Mouse (Mus musculus): ENCODE measurements around the gene Igfbp5. TPM values are rescaled to one million over a fixed set of nuclear protein-coding genes. Genes with fewer than 3 reads are reported as not detected.
A peak's percentile ranks its signal among the peaks of the same experiment; 100 is the strongest.

Igfbp5 gene
- total RNA-seq, 2 experiments from 2014 or later = 42.7 to 51.6 TPM

DNA sequence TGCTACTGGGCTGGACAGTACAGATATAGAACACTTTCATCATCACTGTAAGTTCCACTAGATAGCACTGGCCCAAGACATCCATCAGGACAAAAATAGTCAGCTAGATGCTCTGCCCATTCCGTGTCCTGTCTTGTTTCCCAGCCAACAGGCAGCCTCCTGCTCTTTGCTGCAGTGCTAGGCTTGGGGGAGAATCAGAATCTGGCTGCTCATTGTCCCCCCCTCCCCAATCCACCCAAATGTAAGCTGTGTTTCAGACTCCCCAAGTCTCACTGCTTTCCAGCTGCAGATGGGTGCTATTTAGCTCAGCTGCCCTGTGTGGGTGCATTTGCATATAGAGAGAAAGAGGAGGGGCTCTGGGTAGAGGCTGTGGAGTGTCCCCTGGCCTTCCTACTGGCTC is 7.3 kb downstream of the Igfbp5 start:
- no peak overlapping the region for H3K27ac ChIP-seq
- no peak for DNase-seq (ENCODE audit: extremely low spot score in 1 of 2, low spot score in 2 of 2)
- no peak for TF ChIP-seq CTCF (IDR thresholded peaks at IDR 0.05)
- intact Hi-C loops (cut with DNase I) = no loop called here
- no peak overlapping the region for H3K4me3 ChIP-seq

DNA sequence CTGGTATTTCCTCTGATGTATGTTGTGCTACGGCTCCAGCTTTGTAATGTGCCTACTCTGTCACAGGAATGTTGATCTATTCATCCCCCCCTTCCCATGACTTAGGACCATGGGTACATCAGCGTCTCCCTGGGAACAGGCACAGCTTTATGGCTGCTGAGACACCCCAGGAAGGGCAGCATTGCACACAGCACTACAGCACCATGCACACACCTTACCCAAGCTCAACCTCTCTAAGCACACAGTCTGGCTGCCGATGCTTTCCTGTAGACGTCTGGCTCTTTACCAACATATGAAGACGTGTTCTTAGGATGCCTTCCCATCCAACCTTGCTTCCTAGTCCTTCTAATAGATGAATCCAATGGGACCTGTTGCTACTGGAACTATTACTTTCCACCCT is 8.3 kb downstream of the Igfbp5 start:
- no peak overlapping the region for H3K4me3 ChIP-seq
- TF ChIP-seq CTCF (IDR thresholded peaks at IDR 0.05) = no peak
- intact Hi-C loops (cut with DNase I) = no loop called here
- H3K27ac ChIP-seq = no peak overlapping the region
- no peak for DNase-seq (ENCODE audit: extremely low spot score in 1 of 2, low spot score in 2 of 2)

DNA sequence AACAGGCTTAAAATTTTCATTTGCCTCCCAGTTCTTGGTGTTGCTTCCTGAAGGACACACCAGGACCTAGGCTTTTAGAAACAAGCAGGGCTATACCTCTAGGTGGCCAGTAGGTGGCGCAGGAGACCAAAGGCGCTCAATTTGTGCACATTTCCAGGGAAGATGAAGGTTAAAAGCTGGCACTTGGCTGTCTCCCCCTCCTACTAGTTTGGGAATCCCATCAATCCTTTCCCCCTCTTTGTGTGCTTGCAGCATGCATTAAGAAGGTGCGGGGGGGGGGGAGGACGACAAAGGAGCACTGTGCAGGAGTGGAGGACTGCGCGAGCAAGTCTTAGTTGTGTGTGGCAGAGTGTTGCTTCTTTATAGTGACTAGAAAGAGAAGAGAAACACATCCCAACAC is 8.8 kb downstream of the Igfbp5 start:
- Histone ChIP-seq H3K4me3 (no peak overlapping the region), H3K27ac (no peak overlapping the region)
- intact Hi-C loops (cut with DNase I) = loop anchor here (1.0 kb wide), 2 partner anchors 752 to 960 kb away; no protein-coding TSS in a partner anchor
- peak; percentile 77 to 85 for DNase-seq (ENCODE audit: extremely low spot score in 1 of 2, low spot score in 2 of 2)
- TF ChIP-seq CTCF (IDR thresholded peaks at IDR 0.05) = peak; percentile 94

DNA sequence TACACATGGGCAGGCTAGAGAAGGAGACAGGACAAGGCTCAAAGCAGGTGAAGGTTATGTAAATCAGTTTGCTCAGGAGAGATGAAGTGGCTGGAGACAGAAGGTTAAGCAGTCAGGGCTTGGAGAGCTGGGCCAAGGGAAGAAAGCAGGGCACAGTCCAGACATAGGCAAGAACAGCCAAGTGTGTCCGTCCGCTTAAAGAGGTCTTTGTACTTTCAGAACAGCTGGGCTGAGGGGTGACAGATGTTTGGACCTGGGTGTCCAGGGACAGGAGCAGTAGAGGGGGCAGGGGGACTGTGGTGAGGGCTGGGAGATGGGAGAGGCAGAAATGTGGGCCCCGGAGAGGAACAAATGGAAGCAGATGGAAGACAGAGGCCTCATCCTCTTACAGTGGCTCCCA is 10.4 kb downstream of the Igfbp5 start:
- intact Hi-C loops (cut with DNase I) = no loop called here
- no peak overlapping the region for H3K27ac ChIP-seq
- no peak overlapping the region for H3K4me3 ChIP-seq
- DNase-seq (ENCODE audit: extremely low spot score in 1 of 2, low spot score in 2 of 2) = no peak
- TF ChIP-seq CTCF (IDR thresholded peaks at IDR 0.05) = no peak

DNA sequence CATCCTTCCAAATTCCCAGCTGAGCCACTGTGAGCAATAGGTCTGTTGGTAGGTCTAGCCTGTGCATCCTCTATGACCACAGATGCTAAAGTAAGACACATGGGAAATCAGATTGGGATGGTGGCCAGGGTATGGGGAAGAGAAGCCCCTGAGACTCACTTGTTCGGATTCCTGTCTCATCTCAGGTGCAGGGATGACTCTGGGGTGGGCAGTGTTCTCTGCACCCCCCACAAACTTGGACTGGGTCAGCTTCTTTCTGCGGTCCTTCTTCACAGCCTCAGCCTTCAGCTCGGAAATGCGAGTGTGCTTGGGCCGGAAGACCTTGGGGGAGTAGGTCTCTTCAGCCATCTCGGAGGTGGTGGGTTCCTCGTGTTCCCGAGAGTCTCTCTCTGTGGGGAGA is 11.0 kb downstream of the Igfbp5 start:
- no peak for TF ChIP-seq CTCF (IDR thresholded peaks at IDR 0.05)
- intact Hi-C loops (cut with DNase I) = no loop called here

DNA sequence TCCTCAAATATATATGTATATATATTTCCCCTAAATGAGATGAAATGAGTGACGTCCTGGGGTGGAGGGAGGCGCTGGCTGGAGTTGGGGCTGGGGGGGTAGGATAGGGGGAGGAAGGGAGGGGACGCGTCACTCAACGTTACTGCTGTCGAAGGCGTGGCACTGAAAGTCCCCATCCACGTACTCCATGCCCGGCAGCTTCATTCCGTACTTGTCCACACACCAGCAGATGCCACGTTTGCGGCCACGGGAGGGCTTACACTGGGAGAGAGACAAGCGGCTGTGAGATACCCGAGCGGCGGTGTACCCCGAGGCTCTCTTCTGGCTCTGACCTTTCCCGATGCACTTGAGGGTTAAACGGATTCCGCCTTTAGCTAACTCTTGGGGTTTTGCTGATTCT is 12.4 kb downstream of the Igfbp5 start:
- H3K4me3 ChIP-seq = no peak overlapping the region
- no peak for TF ChIP-seq CTCF (IDR thresholded peaks at IDR 0.05)
- no peak overlapping the region for H3K27ac ChIP-seq
- intact Hi-C loops (cut with DNase I) = no loop called here
- no peak for DNase-seq (ENCODE audit: extremely low spot score in 1 of 2, low spot score in 2 of 2)

More for the DNA sequence above, 11.0 kb downstream of the Igfbp5 start:
- Histone ChIP-seq H3K4me3 (no peak overlapping the region), H3K27ac (no peak overlapping the region)
- DNase-seq (ENCODE audit: extremely low spot score in 1 of 2, low spot score in 2 of 2) = no peak

DNA sequence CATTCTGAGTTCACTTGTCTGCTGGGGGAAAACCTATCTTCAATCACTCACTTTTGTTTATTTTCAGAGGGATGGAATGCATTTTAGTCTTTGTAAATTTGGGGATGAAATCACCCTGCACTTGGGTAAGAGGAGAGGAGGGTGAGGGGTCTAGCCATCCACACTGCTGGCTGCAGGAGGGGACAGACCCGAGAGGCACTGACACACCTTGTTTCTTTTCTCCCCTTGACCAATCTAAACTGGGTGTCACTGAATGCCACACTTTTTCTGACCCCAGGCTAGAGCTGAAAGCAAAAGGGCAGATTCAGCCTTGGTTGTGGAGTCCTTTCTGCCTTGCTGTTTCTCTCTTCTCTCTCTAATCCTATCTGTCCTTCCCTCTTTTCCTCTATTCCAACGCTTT is 13.0 kb downstream of the Igfbp5 start:
- TF ChIP-seq CTCF (IDR thresholded peaks at IDR 0.05) = no peak
- Histone ChIP-seq H3K4me3 (no peak overlapping the region), H3K27ac (no peak overlapping the region)
- intact Hi-C loops (cut with DNase I) = no loop called here
- DNase-seq (ENCODE audit: extremely low spot score in 1 of 2, low spot score in 2 of 2) = no peak

DNA sequence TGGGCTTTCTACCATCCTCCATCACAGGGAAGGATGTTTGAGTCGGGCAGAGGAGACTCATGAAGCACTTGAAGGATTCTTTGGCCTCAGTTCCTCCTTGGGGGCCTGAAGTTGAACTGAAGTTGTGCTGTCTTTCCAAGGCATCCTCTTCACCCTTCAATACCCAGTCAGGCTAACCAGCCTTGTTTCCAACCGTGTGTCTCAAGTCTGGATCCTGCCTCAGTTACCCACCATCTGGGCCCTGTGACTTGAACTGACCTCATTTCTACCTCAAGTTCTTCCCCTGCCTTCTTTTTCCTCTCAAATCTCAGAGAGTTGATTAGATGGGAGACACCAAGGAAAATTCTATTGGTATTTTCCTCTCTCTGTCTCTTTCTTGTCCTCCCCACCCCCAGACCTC is 14.2 kb downstream of the Igfbp5 start:
- intact Hi-C loops (cut with DNase I) = no loop called here
- Histone ChIP-seq H3K4me3 (no peak overlapping the region), H3K27ac (no peak overlapping the region)
- no peak for DNase-seq (ENCODE audit: extremely low spot score in 1 of 2, low spot score in 2 of 2)
- TF ChIP-seq CTCF (IDR thresholded peaks at IDR 0.05) = no peak

DNA sequence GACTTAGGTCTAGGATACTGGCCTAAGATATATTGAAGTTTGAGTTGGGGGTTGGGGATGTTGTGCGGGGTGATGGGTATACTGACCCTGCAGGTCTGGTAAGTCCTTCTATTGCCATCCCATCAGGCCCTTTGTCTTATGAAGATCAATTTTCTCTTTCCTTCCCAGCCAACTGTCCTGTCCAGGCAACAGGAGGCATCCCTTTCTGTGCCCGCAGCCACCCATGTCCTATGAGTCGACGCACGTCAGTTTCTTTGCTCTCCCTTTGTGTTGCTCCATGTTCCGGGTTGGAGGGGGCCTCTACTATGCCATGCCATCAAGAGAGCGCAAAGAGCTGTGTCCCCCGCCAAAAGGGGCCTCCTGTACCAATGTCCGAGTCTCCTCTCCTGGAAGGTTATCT is 14.7 kb downstream of the Igfbp5 start:
- TF ChIP-seq CTCF (IDR thresholded peaks at IDR 0.05) = no peak
- no peak overlapping the region for H3K27ac ChIP-seq
- no peak for DNase-seq (ENCODE audit: extremely low spot score in 1 of 2, low spot score in 2 of 2)
- no peak overlapping the region for H3K4me3 ChIP-seq
- intact Hi-C loops (cut with DNase I) = loop anchor here (5.0 to 10.0 kb wide), 2 partner anchors 225 to 553 kb away; partner anchors contain the start of gene Xrcc5

DNA sequence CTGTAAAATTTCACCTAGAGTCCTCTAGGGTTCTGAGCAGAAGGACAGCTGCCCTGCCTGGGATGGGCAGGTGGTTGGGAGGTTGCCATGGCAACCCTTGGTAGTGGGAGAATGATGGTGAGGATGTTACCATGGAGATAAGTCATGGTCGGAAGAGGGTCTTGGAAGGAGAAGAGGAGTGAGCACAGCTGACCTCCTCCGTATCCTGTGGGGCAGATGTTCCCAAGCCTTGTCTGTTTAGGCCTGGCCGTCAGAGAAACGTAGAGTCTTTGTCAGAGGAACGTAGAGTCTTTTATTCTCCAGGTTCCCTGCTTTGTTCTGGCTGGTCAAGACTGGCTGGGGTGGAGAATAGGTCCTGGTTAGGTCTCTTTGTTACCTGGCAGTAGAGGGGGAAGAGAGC is 15.8 kb downstream of the Igfbp5 start:
- TF ChIP-seq CTCF (IDR thresholded peaks at IDR 0.05) = no peak

DNA sequence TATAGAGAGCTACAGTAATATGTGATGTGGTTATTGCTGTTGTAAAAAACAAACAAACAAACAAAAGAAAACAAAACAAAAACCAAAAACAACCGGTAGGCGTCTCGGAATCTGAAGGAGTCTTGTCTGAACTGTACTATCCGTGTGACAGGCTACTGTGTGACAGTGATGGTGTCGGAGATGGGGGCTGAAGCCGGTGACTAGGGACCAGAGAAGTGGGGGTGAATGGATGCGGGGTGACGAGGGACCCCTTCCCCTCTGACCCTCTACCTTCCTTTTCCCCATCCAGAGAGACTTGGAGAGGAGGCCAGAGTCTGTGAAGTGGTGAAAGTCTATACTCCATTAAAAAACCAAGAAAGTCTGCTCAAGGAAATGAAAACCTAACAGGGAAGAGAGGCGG is 16.4 kb downstream of the Igfbp5 start:
- H3K4me3 ChIP-seq = no peak overlapping the region
- no peak overlapping the region for H3K27ac ChIP-seq
- TF ChIP-seq CTCF (IDR thresholded peaks at IDR 0.05) = no peak
- intact Hi-C loops (cut with DNase I) = loop anchor here (5.0 to 10.0 kb wide), 2 partner anchors 223 to 551 kb away; partner anchors contain the start of gene Xrcc5
- no peak for DNase-seq (ENCODE audit: extremely low spot score in 1 of 2, low spot score in 2 of 2)

More for the DNA sequence above, 15.8 kb downstream of the Igfbp5 start:
- intact Hi-C loops (cut with DNase I) = loop anchor here (5.0 to 10.0 kb wide), 2 partner anchors 224 to 552 kb away; partner anchors contain the start of gene Xrcc5
- Histone ChIP-seq H3K4me3 (no peak overlapping the region), H3K27ac (no peak overlapping the region)
- no peak for DNase-seq (ENCODE audit: extremely low spot score in 1 of 2, low spot score in 2 of 2)

DNA sequence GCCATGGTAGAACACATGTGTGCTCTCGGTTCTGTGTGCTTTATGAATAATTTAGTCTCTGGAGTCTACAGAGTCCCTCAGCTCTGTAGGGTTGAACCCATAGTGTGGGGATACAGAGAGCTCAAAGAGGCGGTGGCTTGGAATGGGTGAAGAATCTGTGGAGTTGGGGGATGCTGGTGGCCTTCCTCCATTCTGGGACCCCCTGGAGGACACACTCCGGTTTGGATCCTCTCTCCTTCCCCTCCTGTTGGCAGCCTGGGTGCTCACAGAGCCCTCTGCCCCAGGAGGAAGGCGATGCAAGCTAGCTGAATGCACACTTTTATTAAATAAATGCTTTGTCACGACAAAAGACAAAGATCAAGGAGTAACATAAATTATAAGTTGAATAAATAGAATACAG is 17.1 kb downstream of the Igfbp5 start:
- Histone ChIP-seq H3K4me3 (no peak overlapping the region), H3K27ac (no peak overlapping the region)
- intact Hi-C loops (cut with DNase I) = loop anchor here (5.0 to 10.0 kb wide), 2 partner anchors 223 to 550 kb away; partner anchors contain the start of gene Xrcc5
- TF ChIP-seq CTCF (IDR thresholded peaks at IDR 0.05) = no peak
- DNase-seq (ENCODE audit: extremely low spot score in 1 of 2, low spot score in 2 of 2) = no peak

DNA sequence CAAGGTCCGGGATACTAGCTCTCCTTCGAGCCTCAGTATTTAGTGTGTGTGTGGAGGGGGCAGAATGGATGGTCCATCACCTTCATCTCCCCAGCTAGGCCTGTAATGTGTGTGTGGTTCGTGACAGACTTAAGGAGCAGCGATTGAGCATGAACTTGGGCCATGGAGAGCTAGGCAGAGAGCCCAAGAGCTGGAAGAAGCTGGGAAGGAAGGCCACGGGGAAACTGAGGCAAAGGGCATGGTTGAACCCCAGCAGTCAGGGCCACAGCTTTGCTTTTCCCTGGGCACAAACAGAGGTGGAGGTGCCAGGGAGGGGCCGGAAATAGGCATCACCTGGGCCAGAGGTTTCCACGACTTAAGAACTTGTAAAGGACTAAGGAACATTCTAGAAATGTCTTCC is 17.5 kb downstream of the Igfbp5 start:
- Histone ChIP-seq H3K27ac (no peak overlapping the region), H3K4me3 (no peak overlapping the region)
- DNase-seq (ENCODE audit: extremely low spot score in 1 of 2, low spot score in 2 of 2) = no peak
- no peak for TF ChIP-seq CTCF (IDR thresholded peaks at IDR 0.05)
- intact Hi-C loops (cut with DNase I) = loop anchor here (5.0 to 10.0 kb wide), 2 partner anchors 222 to 550 kb away; partner anchors contain the start of gene Xrcc5
